Mouse (Mus musculus) testis, adult 2 months (tissue): ENCODE data around the gene Abcg8. TPM values are rescaled to one million over a fixed set of nuclear protein-coding genes. Genes with fewer than 3 reads are reported as not detected.

ENCODE experiments used
- H3K27ac ChIP-seq: fragments of 200-500 bp; 2 replicates; pipeline ENCODE4 v1.5.1; 2012; ENCODE audit warnings: low read depth, low read length; ENCODE audit not compliant: control insufficient read depth, insufficient read depth
- H3K27me3 ChIP-seq: fragments of 200-500 bp; 2 replicates; pipeline ENCODE4 v1.6.1; 2012; ENCODE audit warnings: mild to moderate bottlenecking, low read length, moderate library complexity; ENCODE audit not compliant: control insufficient read depth, insufficient read depth
- H3K36me3 ChIP-seq: fragments of 200-500 bp; 2 replicates; pipeline ENCODE4 v1.6.1; 2012; ENCODE audit warnings: mild to moderate bottlenecking, low read length; ENCODE audit not compliant: control insufficient read depth, insufficient read depth
- H3K4me1 ChIP-seq: fragments of 200-500 bp; 2 replicates; pipeline ENCODE4 v1.6.1; 2012; ENCODE audit warnings: low read length; ENCODE audit not compliant: control insufficient read depth, insufficient read depth
- H3K4me3 ChIP-seq: fragments of 200-500 bp; 2 replicates; pipeline ENCODE4 v1.5.1; 2012; ENCODE audit warnings: low read depth, mild to moderate bottlenecking, low read length, moderate library complexity, mixed read lengths; ENCODE audit not compliant: control insufficient read depth
- CTCF ChIP-seq: fragments of 200-500 bp; IDR thresholded peaks from 2 replicates; pipeline ENCODE4 v1.5.1; 2012; ENCODE audit warnings: low read depth, mild to moderate bottlenecking, inconsistent platforms, low read length, moderate library complexity; ENCODE audit not compliant: control insufficient read depth, insufficient read depth, insufficient replicate concordance
- POLR2A ChIP-seq: fragments of 200-500 bp; IDR thresholded peaks from 2 replicates; pipeline ENCODE4 v1.6.1; 2012; ENCODE audit warnings: low read depth, mild to moderate bottlenecking, inconsistent platforms, low read length, moderate library complexity; ENCODE audit not compliant: control insufficient read depth
- polyA plus RNA-seq: library from polyadenylated mRNA; depleted of rRNA; stranded (reverse); fragments of >200 nt; gene quantifications from 2 replicates; pipeline ENCODE4 v1.2.3, GENCODE M21; 2012

Abcg8 gene
- polyA plus RNA-seq, 1 experiment = 4.3 TPM

- no peaks in the 10 kb centered on the region for H3K27me3 ChIP-seq
- no peak for TF ChIP-seq CTCF
- TF ChIP-seq POLR2A = no peak
- H3K27ac ChIP-seq = no peak overlapping the region
- no peaks in the 10 kb centered on the region for H3K36me3 ChIP-seq
- no peak overlapping the region for H3K4me3 ChIP-seq
- no peaks in the 10 kb centered on the region for H3K4me1 ChIP-seq
Observed at GRCm38 (mm10) chr17:84647630-84648029, 28.5 kb upstream of the Abcg8 start.

- no peak for TF ChIP-seq CTCF
- no peak for TF ChIP-seq POLR2A
- no peak overlapping the region for H3K4me3 ChIP-seq
- no peaks in the 10 kb centered on the region for H3K27me3 ChIP-seq
- no peak overlapping the region for H3K27ac ChIP-seq
- no peaks in the 10 kb centered on the region for H3K4me1 ChIP-seq
- no peaks in the 10 kb centered on the region for H3K36me3 ChIP-seq
Observed at GRCm38 (mm10) chr17:84650302-84651017, 25.6 kb upstream of the Abcg8 start.

DNA sequence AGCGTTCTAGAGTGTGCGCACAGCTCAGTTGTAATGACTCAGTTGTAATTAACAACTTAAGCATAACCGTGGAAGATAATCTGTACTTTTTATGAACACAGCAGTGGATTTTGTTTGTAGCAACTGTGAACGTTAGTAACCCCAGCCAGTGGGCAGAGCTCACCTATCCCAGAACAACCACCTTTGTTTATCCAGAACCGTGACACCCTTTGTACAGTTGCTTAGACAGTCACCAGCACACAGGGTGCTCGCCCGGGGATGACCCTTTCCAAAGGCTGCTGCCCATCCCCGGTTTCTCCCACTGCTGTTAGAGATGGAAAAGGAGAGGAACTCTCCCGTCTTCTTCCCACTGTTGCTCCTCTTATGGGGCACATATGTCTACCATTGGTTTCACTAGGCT, 22.6 kb upstream of the Abcg8 start:
- Histone ChIP-seq H3K27ac (no peak overlapping the region), H3K4me3 (no peak overlapping the region), H3K36me3 (no peaks in the 10 kb centered on the region), H3K27me3 (no peaks in the 10 kb centered on the region), H3K4me1 (no peaks in the 10 kb centered on the region)
- TF ChIP-seq POLR2A = no peak
- TF ChIP-seq CTCF = no peak

- no peak overlapping the region for H3K27ac ChIP-seq
- no peak for TF ChIP-seq POLR2A
- no peak for TF ChIP-seq CTCF
- no peaks in the 10 kb centered on the region for H3K27me3 ChIP-seq
- H3K36me3 ChIP-seq = no peaks in the 10 kb centered on the region
- no peak overlapping the region for H3K4me3 ChIP-seq
- H3K4me1 ChIP-seq = no peaks in the 10 kb centered on the region
Observed at GRCm38 (mm10) chr17:84656205-84656604, 19.9 kb upstream of the Abcg8 start.

DNA sequence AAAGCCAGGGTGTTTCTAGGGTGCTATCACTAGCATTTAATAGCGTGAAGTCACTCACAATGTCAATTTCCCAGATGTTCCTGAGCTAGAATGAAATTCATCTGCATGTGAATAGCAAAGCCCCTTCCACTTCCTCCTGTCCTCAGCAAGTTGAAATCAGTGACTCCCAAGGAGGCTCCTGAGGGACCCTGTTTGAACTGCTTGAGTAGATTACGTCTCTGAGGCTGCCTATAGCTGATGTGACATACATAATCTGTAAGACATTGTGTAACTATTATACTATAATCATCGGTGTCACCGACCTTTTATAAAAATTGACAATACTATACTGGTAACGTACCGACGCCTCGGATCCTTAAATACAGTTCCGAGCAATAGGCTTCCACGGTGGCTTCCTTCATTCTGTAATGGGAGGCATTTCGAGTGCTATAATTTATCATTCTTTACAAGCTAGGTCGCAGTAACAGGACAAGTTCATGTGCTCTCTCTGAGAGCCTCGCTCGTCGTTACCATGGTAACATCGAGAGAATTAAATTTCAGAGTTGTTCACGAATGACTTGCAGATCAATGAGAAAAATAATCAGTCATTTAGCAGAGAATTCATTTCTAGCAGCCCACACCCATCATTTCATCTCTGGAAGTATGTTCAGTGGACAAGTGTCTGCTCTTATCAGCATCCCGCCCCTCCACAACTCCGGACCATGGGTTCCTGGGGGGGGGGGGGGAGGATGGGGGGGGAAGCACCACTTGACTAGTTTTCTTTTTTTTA, 19.3 kb upstream of the Abcg8 start:
- no peak for TF ChIP-seq CTCF
- no peak overlapping the region for H3K27ac ChIP-seq
- H3K4me3 ChIP-seq = no peak overlapping the region
- H3K36me3 ChIP-seq = no peaks in the 10 kb centered on the region
- no peaks in the 10 kb centered on the region for H3K27me3 ChIP-seq
- H3K4me1 ChIP-seq = no peaks in the 10 kb centered on the region

DNA sequence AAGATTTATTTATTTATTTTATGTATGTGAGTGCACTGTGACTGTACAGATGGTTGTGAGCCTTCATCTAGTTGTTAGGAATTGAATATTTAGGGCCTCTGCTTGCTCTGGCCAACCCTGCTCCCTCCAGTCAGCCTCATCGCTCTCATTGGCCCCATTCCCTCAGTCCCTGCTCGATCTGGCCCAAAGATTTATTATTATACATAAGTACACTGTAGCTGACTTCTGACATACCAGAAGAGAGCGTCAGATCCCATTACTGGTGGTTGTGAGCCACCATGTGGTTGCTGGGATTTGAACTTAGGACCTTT, 18.7 kb upstream of the Abcg8 start:
- TF ChIP-seq POLR2A (no peak), CTCF (no peak)
- H3K36me3 ChIP-seq = no peaks in the 10 kb centered on the region
- H3K4me1 ChIP-seq = no peaks in the 10 kb centered on the region
- H3K27ac ChIP-seq = no peak overlapping the region
- no peaks in the 10 kb centered on the region for H3K27me3 ChIP-seq
- H3K4me3 ChIP-seq = no peak overlapping the region

DNA sequence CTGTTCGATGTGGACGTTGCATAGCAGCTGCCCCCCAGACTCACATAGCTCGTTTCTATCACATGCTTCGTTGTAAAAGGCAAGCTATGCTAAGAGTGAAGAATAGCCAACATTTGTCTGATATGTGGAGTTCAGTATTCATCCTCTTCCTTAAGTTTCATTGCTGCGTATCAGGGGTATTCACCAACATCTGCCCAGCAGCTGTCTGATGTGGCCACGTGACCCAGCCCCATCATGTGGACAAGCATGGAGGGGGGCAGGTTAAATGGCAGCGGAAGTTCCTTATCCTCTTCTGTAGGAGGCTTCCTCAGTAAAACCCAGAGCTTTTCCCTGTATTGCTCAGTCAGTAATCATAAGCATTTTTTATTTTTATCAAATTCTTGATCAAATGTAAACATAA, 18.3 kb upstream of the Abcg8 start:
- Histone ChIP-seq H3K27me3 (no peaks in the 10 kb centered on the region), H3K27ac (no peak overlapping the region), H3K4me3 (no peak overlapping the region), H3K36me3 (no peaks in the 10 kb centered on the region), H3K4me1 (no peaks in the 10 kb centered on the region)
- TF ChIP-seq CTCF = no peak
- no peak for TF ChIP-seq POLR2A

GRCm38 (mm10) chr17:84658195-84658594, 17.9 kb upstream of the Abcg8 start:
- TF ChIP-seq CTCF = no peak
- TF ChIP-seq POLR2A = no peak
- Histone ChIP-seq H3K27me3 (no peaks in the 10 kb centered on the region), H3K4me1 (no peaks in the 10 kb centered on the region), H3K4me3 (no peak overlapping the region), H3K36me3 (no peaks in the 10 kb centered on the region), H3K27ac (no peak overlapping the region)
